Mouse (Mus musculus) midbrain, embryonic 11.5 days (tissue): ENCODE results near the gene Gramd1b. TPM values are rescaled to one million over a fixed set of nuclear protein-coding genes. Genes with fewer than 3 reads are reported as not detected.

Experiments used
- ATAC-seq: fragments of 200-750 bp; cut with Nextera tagmentation; 2 replicates; pipeline ENCODE4 v1.8.0; 2017; ENCODE audit warnings: moderate TSS enrichment, moderate library complexity; ENCODE audit not compliant: low FRiP score
- DNase-seq: peaks from one replicate; pipeline ENCODE4 v3.0.0; 2015; ENCODE audit warnings: low spot score; ENCODE audit errors: missing footprints
- H3K27ac ChIP-seq: fragments of 300-500 bp; sonication (generic); 2 replicates; pipeline ENCODE4 v1.5.1; 2014; ENCODE audit warnings: low read depth, low read length
- H3K27me3 ChIP-seq: fragments of 300-500 bp; sonication (generic); 2 replicates; pipeline ENCODE4 v1.6.1; 2014; ENCODE audit warnings: mild to moderate bottlenecking, low read length, moderate library complexity, mixed read lengths; ENCODE audit not compliant: control insufficient read depth, insufficient read depth
- H3K36me3 ChIP-seq: fragments of 300-500 bp; sonication (generic); 2 replicates; pipeline ENCODE4 v1.6.1; 2014; ENCODE audit warnings: mild to moderate bottlenecking, low read length, moderate library complexity, mixed read lengths; ENCODE audit not compliant: control insufficient read depth, insufficient read depth
- H3K4me1 ChIP-seq: fragments of 300-500 bp; sonication (generic); 2 replicates; pipeline ENCODE4 v1.6.1; 2014; ENCODE audit warnings: low read length; ENCODE audit not compliant: control insufficient read depth, insufficient read depth
- H3K4me2 ChIP-seq: fragments of 300-500 bp; sonication (generic); 2 replicates; pipeline ENCODE4 v1.6.1; 2014; ENCODE audit warnings: mild to moderate bottlenecking, moderate library complexity
- H3K4me3 ChIP-seq: fragments of 300-500 bp; sonication (generic); 2 replicates; pipeline ENCODE4 v1.5.1; 2014; ENCODE audit warnings: low read depth, low read length
- H3K9ac ChIP-seq: fragments of 300-500 bp; sonication (generic); 2 replicates; pipeline ENCODE4 v1.6.1; 2014; ENCODE audit warnings: low read length
- H3K9me3 ChIP-seq: fragments of 300-500 bp; sonication (generic); 2 replicates; pipeline ENCODE4 v1.6.1; 2016; ENCODE audit warnings: low read length; ENCODE audit not compliant: control insufficient read depth
- WGBS: fragments of 180-500 bp; shearing (Covaris S2); extraction: QIAGEN DNeasy Blood & Tissue Kit; methylation state at CpG from one replicate; pipeline ENCODE4 v1.1.7; 2014; 5-methylcytosine and 5-hydroxymethylcytosine counted together
- polyA plus RNA-seq: library from polyadenylated mRNA; unstranded; fragments of >200 nt; fragmentation: Nextera tagmentation; extraction: Ambion mirVana; gene quantifications from 2 replicates; pipeline ENCODE4 v1.2.1, GENCODE M21; 2014

The Gramd1b gene
- polyA plus RNA-seq, 1 experiment from 2014 or later = 2.5 TPM

GRCm38 (mm10) chr9:40528733-40529132, 2.5 kb downstream of the Gramd1b start:
- Histone ChIP-seq H3K4me2 (no peak overlapping the region), H3K27me3 (peaks cover 9% of the 10 kb centered on the region), H3K4me1 (no peaks in the 10 kb centered on the region; the same call in 1 of the 2 replicates), H3K4me3 (no peak overlapping the region), H3K27ac (no peak overlapping the region), H3K36me3 (no peaks in the 10 kb centered on the region), H3K9ac (no peak overlapping the region), H3K9me3 (no peaks in the 10 kb centered on the region)
- no peak for DNase-seq
- WGBS = 80% methylated on average over 4 of the region's 4 CpGs
- no peak for ATAC-seq

DNA sequence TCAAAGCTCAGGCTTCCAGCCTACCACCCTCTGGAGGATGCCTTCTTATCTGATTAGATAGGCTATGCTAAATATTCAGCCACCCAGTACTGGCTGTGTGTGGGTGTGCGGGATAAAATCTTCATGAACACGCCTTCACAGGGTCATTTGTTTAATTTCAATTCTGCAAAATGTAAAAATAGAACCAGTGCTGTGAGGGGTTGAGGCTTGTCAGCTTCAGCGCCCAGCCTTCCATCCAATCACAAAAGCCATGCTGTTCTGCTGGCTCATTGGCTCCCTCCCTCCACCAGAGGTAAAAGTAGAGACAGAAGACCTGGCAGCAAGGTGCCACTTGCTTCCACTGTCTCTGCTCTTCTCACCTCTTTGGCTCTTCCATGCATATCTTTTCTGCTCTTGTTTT, 4.3 kb downstream of the Gramd1b start:
- no peaks in the 10 kb centered on the region; the same call in 1 of the 2 replicates for H3K4me1 ChIP-seq
- H3K27me3 ChIP-seq = peaks cover 7% of the 10 kb centered on the region
- H3K9ac ChIP-seq = no peak overlapping the region
- no peak overlapping the region for H3K4me3 ChIP-seq
- no peak for ATAC-seq
- DNase-seq = no peak
- no peaks in the 10 kb centered on the region for H3K36me3 ChIP-seq
- 75% methylated on average over 3 of the region's 3 CpGs for WGBS
- no peaks in the 10 kb centered on the region for H3K9me3 ChIP-seq
- no peak overlapping the region for H3K27ac ChIP-seq
- H3K4me2 ChIP-seq = no peak overlapping the region

GRCm38 (mm10) chr9:40522156-40522555, 9.0 kb downstream of the Gramd1b start:
- Histone ChIP-seq H3K4me3 (no peak overlapping the region), H3K27ac (no peak overlapping the region), H3K9ac (no peak overlapping the region), H3K36me3 (no peaks in the 10 kb centered on the region), H3K27me3 (no peaks in the 10 kb centered on the region), H3K4me2 (no peak overlapping the region), H3K9me3 (no peaks in the 10 kb centered on the region), H3K4me1 (no peaks in the 10 kb centered on the region)
- no peak for DNase-seq
- no peak for ATAC-seq
- 83% methylated on average over 7 of the region's 7 CpGs for WGBS

DNA sequence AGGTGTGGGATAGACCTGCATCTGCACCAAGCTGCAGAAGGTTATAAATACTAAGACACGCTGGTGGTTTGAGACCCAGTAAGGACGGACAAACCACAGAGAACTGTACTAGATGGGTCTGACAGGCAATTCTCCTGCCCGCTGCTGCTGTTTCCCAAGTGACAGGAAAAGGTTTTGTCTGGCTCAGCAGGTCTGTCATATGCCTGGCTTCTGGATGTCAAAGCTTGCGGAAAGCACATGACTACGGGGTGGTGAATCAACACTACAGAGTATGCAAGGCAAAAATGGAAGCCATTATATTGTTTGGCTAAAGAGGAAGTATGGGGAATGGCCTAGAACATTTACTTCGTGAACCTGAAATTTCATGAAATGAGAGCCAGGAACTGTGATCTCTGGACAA, 10.1 kb downstream of the Gramd1b start:
- Histone ChIP-seq H3K27me3 (no peaks in the 10 kb centered on the region), H3K27ac (no peak overlapping the region), H3K4me1 (no peaks in the 10 kb centered on the region), H3K4me3 (no peak overlapping the region), H3K36me3 (no peaks in the 10 kb centered on the region), H3K4me2 (no peak overlapping the region), H3K9me3 (no peaks in the 10 kb centered on the region), H3K9ac (no peak overlapping the region)
- DNase-seq (no peak), ATAC-seq (no peak)
- 90% methylated on average over 6 of the region's 6 CpGs for WGBS

DNA sequence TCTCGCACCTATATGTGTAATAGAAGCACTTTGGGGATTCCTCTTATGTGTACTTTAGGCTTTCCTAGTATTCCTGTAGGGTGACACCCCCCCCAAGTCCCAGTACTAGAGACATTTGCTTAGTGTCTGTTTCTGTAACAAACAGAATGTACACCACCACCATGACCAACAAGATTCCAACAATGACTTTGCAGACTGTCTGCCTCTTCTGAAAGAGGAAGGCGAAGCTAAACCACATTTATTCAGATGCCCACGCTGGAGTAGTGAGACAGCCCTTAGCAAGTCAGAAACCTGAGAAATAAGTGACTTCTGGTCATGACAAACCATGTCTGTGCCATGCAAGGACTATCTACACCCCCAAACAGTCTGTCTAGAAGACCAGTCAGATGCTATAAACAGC, 11.9 kb downstream of the Gramd1b start:
- Histone ChIP-seq H3K27ac (no peak overlapping the region), H3K27me3 (no peaks in the 10 kb centered on the region), H3K4me2 (no peak overlapping the region), H3K4me1 (no peaks in the 10 kb centered on the region), H3K4me3 (no peak overlapping the region), H3K9me3 (no peaks in the 10 kb centered on the region), H3K36me3 (no peaks in the 10 kb centered on the region), H3K9ac (no peak overlapping the region)
- DNase-seq (no peak), ATAC-seq (no peak)
- 81% methylated on average over 3 of the region's 3 CpGs for WGBS

GRCm38 (mm10) chr9:40511970-40512369, 19.2 kb downstream of the Gramd1b start:
- Histone ChIP-seq H3K27ac (no peak overlapping the region), H3K36me3 (no peaks in the 10 kb centered on the region), H3K4me2 (no peak overlapping the region), H3K9me3 (no peaks in the 10 kb centered on the region), H3K4me1 (no peaks in the 10 kb centered on the region), H3K4me3 (no peak overlapping the region), H3K27me3 (no peaks in the 10 kb centered on the region), H3K9ac (no peak overlapping the region)
- ATAC-seq (no peak), DNase-seq (no peak)
- WGBS = 76% methylated on average over 2 of the region's 2 CpGs

DNA sequence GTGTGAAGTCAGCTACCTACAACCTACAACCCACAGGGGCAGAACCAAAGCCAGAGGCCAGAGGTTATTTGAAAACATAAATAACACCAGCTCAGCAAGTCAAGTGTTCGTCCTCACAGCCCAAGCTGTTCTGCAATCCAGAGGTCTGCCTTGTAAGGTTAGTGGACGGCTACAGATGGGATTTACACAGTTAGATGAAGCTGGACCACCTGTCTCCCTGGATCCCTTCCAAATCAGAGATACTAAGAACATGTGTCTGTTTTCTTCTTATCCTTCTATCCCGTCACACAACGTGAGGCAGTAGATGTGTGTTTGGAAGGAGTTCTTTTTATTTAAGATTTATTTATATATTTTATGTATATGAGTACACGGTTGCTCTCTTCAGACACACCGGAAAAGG, 21.7 kb downstream of the Gramd1b start:
- Histone ChIP-seq H3K4me2 (no peak overlapping the region), H3K9ac (no peak overlapping the region), H3K36me3 (no peaks in the 10 kb centered on the region), H3K27ac (no peak overlapping the region), H3K4me1 (no peaks in the 10 kb centered on the region), H3K9me3 (no peaks in the 10 kb centered on the region), H3K4me3 (no peak overlapping the region), H3K27me3 (no peaks in the 10 kb centered on the region)
- WGBS = 85% methylated on average over 6 of the region's 6 CpGs
- no peak for DNase-seq
- no peak for ATAC-seq

DNA sequence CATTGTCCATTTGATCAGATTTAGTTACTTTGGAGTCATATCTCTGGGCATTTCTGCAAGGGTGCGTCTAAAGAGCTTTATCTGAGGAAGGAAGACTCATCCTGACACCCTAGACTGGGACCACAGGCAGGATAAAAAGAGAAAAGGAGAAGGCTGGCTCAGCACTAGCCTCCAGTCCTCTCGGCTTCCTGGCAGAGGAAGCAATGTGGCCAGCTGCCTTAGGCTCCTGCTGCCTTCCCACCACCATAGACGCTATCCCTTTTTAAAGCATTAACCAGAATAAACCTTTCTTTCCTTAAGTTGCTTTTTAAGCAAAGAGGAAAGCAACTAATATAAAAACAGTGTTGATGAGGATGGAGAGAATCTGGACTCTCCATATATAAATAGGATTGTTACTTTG, 24.6 kb downstream of the Gramd1b start:
- Histone ChIP-seq H3K4me2 (no peak overlapping the region), H3K9me3 (no peaks in the 10 kb centered on the region), H3K36me3 (no peaks in the 10 kb centered on the region), H3K27me3 (no peaks in the 10 kb centered on the region), H3K27ac (no peak overlapping the region), H3K9ac (no peak overlapping the region), H3K4me1 (no peaks in the 10 kb centered on the region), H3K4me3 (no peak overlapping the region)
- ATAC-seq = no peak
- no peak for DNase-seq
- 78% methylated on average over 3 of the region's 3 CpGs for WGBS

DNA sequence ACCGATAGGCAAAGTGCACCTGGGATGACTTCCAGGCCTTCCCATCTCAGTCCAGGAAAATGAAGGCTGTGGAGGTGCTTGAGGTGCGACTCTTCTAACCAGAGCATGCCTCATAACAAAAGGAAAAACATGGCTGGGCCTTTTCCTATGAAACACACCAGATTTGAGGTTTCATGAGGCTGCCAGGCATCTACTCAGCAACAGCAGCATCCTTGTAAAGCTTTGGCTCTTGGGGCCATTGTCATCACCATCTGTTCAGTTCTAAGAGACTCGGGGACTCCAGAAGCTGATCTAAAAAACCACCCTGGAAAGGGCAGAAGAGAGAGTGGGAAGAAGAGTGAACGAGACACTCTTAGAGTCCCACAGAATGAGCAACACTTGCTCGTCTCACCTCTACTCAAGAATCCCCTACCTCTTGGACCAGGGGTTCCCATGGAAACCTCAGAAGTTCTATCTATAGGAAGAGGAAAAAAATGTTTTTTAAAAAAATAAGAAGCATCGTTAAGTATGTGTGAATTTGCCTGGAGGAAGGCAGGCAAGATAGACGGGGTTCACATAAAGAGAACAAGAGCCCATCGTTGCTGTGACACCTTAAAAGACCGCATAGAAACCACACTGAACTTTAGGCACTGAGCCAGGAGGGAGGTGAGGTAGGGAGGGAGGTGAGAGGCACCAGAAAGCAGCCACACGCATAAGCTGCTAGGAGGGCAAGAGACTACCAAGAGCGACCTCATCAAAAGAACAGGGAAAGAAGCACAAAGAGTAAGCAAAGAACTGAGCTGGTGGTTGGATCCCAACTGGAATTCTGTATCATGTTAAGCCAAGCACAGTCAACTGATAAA, 25.5 kb downstream of the Gramd1b start:
- no peak overlapping the region for H3K4me2 ChIP-seq
- no peaks in the 10 kb centered on the region for H3K9me3 ChIP-seq
- no peak for DNase-seq
- no peak overlapping the region for H3K4me3 ChIP-seq
- H3K27ac ChIP-seq = no peak overlapping the region
- no peak overlapping the region for H3K9ac ChIP-seq
- no peak for ATAC-seq
- H3K4me1 ChIP-seq = no peaks in the 10 kb centered on the region
- 82% methylated on average over 11 of the region's 11 CpGs for WGBS
- H3K36me3 ChIP-seq = no peaks in the 10 kb centered on the region
- no peaks in the 10 kb centered on the region for H3K27me3 ChIP-seq
